Mouse (Mus musculus) adrenal gland (tissue): ENCODE results near the gene Fam89b.

Experiments
- intact Hi-C: fragments of 180-260 bp; cut with DNase I; formaldehyde crosslinking; loops from one replicate; pipeline ENCODE4 v1.15.1; 2025
- microRNA-seq, 2 experiments: library from miRNA; unstranded; fragments of <30 nt; microRNA quantifications; one replicate each; pipeline ENCODE4; 2019

The Fam89b gene

DNA sequence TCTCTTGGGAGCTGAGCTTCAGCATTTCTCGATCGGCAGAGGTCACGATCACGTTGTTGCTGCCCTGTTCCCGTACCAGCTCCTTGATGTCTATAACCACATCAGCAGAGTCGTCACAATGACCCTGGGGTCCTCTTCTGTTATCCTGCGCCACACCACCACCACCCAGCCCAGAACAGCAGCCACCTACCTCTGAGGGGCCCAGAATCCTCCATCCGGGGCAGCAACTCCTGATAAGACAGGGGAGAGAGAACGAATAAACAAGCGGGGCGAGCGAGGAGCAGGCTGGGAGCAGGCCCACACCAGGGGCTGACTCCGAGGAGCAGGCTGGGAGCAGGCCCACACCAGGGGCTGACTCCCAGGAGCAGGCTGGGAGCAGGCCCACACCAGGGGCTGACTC lies 43.0 kb downstream of the Fam89b start:
- intact Hi-C loops: no loop called here

DNA sequence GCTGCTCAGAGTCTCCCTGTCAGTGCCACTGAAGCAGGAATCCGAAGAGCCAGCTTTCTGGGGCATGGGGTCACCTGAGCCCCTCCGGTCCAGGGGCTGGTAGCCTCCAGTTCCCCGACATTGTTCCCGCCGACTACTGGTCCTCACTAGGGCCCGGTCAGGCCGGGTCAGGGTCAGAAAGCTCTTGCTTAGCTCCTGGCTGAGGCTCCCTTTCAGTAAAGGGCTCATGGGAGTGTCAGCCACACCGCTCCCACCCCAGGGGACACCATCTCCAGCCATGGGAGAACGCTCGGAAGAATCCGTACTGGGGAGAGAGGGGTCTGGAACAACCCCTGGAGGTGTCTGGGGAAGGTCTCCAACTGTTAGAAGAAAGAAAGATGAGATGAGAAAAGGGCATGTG lies 43.6 kb downstream of the Fam89b start:
- intact Hi-C loops: no loop called here

DNA sequence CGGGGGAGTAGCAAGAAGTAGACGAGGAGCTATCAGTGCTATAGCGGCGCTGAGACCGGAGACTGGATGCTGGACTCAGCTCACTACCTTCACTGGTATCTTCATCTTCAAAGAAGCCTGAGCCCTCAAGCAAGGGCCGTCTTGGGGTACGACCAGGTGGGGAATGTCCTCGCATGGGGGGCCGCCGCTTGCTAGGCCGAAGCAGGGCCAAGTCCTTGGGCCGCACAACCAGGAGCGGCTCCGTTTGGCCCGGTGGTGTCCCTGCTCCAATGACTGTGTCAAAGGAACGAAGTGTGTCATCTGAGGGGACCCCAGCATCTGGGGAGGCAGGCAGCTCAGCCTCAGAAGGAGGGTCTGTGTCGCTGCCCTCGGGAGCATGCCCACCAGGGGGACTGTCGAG lies 44.0 kb downstream of the Fam89b start:
- intact Hi-C loops: no loop called here

DNA sequence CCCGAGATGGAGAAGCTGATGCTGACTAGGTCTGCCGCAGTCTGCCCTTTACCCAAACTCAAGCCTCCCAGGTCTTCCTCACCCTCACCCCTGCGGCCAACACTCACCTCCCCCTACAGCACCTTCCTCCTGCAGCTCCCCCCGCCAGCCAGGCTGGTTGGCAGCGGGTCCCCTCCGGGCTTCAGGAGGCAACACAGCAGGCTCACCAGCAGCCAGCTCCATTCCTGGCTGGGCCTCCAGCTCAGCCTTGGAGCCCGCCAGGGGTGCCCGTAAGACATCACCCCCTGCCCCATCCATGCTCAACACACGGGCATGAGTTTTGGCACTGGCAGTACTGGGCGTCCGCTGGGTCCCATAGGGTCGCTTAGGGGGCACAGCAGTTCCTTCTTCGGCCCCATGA lies 44.5 kb downstream of the Fam89b start:
- intact Hi-C loops: no loop called here

DNA sequence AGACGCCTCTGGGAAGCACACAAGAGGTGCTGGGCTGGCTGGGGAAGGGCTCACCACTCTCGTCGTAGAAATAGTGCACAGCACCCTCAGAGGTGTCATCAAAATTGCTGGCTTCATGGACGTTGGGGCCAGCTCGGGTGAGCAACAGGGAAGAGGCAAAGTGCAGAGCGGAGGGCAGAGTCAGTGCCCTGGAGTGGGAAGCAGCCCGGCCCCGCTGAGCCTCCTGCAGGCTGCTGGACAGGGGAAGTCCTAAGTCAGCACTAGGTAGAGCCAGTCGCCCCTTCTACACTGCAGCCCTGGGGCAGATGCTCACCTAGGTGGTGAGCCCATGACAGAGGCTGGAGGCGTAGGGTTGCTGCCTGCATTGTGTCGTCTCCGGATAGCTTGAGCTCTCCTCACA lies 45.2 kb downstream of the Fam89b start:
- intact Hi-C loops: no loop called here

DNA sequence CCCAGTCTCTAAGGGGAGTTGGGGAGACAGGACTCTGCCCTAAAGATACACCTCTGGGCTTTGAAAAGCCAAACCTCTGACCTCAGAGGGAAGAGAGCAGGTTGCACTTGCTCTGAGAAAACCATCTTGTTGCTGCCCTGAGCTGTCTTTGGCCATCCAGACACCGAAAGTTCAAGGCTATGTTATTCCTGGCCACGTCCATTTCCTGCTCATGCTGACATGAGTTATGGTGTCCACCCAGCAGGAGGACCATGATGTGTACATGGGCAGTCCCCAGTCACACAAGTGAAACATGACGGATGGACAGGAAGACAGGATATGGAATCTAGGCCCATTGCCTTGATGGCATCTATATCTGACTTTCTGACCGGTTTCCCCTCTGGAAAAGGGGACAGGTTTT lies 49.0 kb downstream of the Fam89b start:
- intact Hi-C loops: no loop called here

Small RNA genes within 50 kb of the gene (microRNA-seq; reads per million reads assigned to microRNA genes)
- 0.12 to 0.34 reads per million in 2 experiments for gene Mir6987
